Mouse (Mus musculus) urinary bladder, postnatal 14 days (tissue): ENCODE results near the gene Eif5a2.
A peak's percentile ranks its signal among the peaks of the same experiment; 100 is the strongest.
"Not testable (repeated sequence)": the region's sequence is repeated elsewhere in the genome, so short reads cannot be mapped to it uniquely, and the experiment has no call there.

Experiments
- DNase-seq: peaks from one replicate; pipeline ENCODE4 v3.0.0; 2021; ENCODE audit warnings: low spot score

Eif5a2 gene

DNA sequence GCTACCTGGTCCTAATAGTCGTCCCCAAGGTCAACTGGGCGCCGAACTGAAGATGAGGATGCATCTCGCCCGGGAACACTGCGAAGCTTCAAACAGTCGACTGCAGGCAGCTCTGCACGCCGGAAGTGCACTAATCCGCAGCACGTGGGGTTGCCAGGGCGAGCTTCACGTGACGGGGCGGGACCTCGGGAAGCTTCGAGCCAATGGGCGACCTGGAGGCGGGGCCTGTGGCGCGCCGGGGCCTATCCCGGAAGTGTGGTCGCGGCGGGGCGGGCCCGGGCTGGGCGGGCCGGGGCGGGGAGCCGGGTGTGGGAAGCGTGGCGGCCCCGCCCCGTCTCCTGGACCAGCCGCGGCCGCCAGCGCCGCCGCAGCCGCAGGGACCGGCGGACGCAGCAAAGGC lies at the start of gene Eif5a2:
Gene Eif5a2 (plus strand): TSS at position 283 of the 400 bp plus-strand sequence.
- peak; percentile 92 for DNase-seq

DNA sequence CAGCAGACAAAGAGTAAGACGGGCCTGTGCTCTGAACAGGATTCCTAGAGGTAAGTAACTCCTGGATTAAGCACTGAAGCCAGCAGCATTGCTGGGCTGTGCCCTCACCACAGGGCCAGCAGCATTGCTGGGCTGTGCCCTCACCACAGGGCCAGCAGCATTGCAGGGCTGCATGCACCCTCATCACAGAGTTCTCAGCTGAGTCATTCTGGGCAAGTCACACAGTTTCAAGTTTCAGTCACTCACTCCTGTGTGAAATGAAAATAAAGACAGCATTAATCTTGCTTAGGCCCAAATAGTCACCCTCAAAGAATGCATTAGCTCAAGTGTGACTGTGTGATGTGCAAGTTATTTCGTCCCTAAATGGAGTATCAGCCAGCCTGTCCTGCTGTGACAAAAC lies 46.4 kb upstream of the Eif5a2 start:
- DNase-seq, result no peak

DNA sequence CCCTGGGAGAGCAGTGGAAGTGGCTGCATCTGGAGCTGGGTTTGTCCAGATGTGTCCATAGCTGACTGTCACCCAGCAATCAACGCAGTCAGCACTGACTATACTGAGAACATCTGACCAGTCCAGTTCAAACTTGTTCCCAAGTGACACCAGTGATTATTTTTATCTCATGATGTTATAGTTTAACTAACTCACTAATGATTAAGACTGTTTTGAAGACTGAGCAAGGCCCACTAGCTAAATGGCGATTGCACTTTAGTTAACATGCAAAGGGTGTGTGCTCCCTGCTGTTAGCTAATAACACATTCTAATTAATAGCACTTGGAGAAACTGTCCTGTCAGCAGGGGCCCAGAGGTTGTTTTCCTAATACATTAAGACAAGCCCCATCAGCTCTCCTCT lies 44.1 kb upstream of the Eif5a2 start:
- DNase-seq, result no peak

DNA sequence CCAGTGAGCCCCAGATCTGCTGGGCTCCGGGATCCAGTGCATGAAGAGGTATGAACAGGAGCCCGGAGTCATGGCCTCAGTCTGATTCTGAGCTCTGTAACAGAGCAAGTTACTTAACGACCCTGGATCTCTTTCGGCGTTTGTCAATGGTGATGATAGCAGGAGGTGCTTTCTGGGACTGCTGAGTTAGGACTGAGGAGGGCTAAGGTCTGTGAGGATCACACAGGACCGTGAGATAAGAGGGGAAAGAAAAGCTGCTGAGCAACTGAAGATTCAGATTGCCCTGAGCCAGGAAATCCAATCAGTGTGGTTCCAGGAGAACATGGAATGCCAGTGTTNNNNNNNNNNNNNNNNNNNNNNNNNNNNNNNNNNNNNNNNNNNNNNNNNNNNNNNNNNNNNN lies 40.7 kb upstream of the Eif5a2 start:
- DNase-seq, result no peak

GRCm38 (mm10) chr3:28743251-28743650 lies 37.8 kb upstream of the Eif5a2 start:
- no peak for DNase-seq

DNA sequence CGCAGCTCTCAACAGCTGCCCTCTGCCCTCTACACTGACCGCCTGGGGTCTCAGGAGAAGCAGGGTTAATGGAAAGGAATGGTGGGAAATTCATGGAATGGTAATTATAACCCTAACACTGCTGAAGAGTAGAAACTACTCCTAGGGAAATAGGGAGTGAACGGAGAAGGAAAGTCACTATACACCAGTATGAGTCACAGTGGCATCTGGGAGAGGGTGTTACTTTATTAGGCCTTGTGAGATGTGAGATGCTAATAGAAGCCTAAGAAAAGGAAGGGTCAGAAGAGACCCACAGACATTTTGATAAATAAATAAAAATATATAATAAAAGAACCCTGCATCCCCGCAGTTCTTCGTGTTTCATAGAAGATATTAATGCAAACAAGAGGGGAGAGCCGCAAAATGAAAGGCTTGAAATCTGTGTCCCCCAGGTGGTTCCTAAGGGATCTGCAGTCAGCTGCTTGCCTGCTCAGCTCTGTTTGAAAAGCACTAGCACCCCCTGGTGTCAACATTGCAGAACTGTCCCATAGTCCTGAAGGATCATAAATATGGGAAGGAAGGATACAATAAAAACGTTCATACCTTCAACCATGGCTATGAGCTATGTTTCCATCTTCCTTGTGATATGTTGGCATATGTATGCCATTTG lies 35.1 kb upstream of the Eif5a2 start:
- peak; percentile 81 for DNase-seq

GRCm38 (mm10) chr3:28748151-28748550 lies 32.9 kb upstream of the Eif5a2 start:
- DNase-seq, result no peak

DNA sequence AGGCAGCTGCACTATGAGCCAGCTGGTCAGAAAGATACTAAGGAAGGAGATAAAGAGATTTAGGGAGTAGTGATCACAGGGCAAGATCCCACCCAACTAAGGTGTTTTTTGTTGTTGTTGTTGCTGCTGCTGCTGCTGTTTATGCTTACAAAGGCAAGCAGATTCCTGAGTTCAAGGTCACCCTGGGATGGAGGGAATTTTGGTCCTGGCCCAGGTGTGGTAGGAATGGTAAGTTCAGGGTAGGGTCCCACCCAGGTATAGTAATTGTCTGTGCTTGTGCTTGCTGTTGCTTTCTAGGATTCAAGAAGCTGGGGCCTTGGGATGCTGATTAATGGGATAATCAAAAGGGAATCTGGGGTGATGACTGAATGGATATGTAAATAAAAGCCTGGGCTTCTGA lies 32.1 kb upstream of the Eif5a2 start:
- no peak for DNase-seq

DNA sequence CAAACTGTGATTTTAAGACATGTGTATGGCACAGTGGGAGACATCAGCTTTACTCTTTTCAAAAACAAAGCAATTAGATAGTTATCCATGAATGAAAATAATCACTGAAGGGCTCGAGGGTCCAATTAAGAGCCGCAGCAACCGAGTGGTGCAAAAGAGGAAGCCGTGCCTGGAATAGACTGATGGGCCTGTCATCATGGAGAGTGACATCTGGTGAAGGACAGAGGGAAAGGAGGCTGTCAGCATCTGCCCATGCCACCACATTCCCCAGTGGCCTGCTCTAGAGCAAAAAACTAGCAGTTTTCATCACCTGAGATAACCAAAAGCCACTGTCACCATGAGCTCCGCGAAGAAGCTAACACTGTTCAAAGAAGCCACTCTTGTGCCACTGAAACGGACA lies 25.6 kb upstream of the Eif5a2 start:
- no peak for DNase-seq

DNA sequence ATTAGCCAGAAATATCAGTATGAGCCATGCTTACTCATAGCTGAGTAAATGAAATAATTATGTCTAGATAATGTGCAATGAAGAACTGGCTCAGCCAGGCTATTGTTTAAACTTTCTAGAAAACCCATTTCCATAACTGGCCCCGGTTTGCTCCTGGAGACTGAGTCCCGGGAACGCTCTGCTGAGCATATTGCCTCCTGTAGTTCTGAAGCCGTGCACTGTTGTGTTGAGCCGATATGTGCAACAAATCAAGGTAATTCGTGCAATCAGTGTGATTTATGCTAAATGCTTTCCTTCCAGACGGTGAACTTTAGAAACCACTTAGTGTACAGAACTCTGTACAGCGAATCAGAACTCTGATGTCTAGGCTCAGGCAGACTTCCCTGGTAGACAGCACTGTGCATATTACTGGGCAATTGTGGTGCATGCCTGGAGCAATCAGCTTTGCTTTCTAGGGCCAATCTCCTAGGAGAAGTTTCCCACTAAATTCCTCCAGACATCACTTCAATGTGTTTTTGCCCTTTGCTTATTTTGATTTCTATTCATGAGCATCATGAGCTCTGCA lies 19.8 kb upstream of the Eif5a2 start:
- DNase-seq, result no peak

- DNase-seq, result no peak
Observed at GRCm38 (mm10) chr3:28766935-28767334, 14.1 kb upstream of the Eif5a2 start.

GRCm38 (mm10) chr3:28768222-28768621 lies 12.9 kb upstream of the Eif5a2 start:
- DNase-seq, result no peak

DNA sequence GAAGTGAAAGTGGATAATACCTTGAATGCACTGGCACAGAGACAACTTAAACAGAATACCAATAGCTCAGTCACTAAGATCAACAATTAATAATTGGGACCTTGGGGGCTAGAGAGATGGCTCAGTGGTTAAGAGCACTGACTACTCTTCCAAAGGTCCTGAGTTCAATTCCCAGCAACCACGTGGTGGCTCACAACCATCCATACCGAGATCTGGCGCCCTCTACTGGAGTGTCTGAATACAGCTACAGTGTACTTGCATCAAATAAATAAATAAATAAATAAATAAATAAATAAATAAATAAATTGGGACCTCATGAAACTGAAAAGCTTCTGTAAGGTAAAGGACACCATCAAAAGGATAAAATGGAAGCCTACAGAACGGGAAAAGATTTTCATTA lies 8.2 kb upstream of the Eif5a2 start:
- not testable (repeated sequence) for DNase-seq

DNA sequence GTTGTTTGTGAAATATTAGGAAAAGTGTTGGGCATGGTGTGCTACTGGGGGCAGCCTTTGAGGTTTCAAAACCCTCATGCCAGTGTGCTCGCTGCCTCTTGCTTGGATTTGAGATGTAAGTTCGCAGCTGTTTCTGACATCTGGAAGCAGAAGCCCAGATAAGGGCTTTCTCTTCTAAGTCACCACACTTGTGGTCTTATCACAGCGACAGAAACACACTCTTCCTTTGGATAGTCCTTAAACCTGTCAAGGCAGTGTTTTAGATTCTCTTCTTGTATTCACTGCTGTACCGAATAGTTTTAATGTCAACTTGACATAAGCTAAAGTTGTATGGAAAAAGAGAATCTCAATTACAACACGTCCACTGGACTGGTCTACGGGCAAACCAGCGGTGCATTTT lies 5.7 kb upstream of the Eif5a2 start:
- no peak for DNase-seq

DNA sequence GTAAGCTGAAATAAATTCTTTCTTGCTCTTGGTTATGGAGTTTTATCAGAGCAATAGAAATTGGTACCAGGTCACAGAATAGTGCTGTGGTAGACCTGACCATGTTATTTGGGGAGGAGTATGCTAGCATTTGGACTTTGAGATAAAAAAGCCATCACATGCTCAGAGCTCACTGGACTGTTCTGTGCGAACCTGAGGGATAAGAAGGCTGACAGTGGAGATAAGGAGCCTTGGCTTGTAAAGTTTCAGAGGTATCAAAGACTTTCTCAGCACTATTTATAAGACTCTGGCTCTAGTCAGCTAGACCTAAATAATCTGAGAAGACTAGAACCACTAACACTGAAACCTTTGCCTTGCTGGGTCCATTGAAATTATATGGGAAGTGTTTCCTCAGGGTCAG lies 5.1 kb upstream of the Eif5a2 start:
- no peak for DNase-seq

- no peak for DNase-seq
Observed at GRCm38 (mm10) chr3:28776491-28776890, 4.6 kb upstream of the Eif5a2 start.

- DNase-seq, result no peak
Observed at GRCm38 (mm10) chr3:28780511-28780910, 565 bp upstream of the Eif5a2 start.

- no peak for DNase-seq
Observed at GRCm38 (mm10) chr3:28781422-28781821, 346 bp downstream of the Eif5a2 start.

GRCm38 (mm10) chr3:28781848-28782247 lies 772 bp downstream of the Eif5a2 start:
- no peak for DNase-seq

- no peak for DNase-seq
Observed at GRCm38 (mm10) chr3:28784176-28784575, 3.1 kb downstream of the Eif5a2 start.

GRCm38 (mm10) chr3:28794835-28795234 lies 13.8 kb downstream of the Eif5a2 start:
- DNase-seq, result no peak

DNA sequence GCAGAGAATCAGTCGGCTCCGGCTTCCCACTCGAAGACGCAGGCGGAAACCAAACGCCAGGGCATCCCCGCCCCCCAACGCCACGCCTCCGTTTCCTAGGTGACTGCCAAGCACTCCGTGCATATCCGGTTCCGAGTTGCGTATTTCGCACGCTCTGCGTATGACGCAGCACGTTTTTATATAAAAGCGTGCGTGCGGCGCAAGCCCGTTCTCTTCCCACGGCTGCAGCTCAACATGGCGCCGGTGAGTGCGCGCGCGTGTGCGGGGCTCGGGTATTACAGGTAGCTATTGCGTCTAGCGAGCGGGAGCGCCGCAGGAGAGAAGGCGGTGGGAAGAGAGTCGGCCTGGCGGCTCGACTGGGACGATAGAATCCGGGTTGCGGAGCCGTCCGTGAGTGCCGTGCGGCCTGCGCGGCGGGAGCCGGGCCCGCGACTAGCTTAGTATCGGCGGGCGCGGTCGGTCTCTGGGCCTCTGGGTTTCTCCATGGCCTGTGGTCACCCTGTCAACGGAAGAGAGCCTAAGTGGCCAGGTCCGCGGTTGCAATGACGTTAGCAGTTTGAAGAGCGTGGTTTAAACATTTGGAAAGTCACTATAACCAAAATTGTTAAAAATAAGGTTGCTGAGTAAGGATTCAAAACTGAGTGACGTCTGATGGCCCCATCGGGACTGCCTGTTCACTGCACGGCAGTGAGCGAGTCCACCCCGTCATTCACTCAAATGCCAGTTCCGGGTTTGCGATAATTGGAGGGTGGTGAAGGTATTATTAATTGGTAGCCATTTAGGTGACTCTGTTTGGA lies 24.4 kb downstream of the Eif5a2 start, which contains the start of gene Rpl22l1:
Gene Rpl22l1 (plus strand): TSS at position 136 of the 797 bp plus-strand sequence.
- DNase-seq, result peak; percentile 100

GRCm38 (mm10) chr3:28808039-28808643 lies 27.1 kb downstream of the Eif5a2 start:
- no peak for DNase-seq
